Mouse (Mus musculus) neural tube, embryonic 14.5 days (tissue): Measurements from ENCODE around the gene Kl. TPM values are rescaled to one million over a fixed set of nuclear protein-coding genes. Genes with fewer than 3 reads are reported as not detected.

Experiments
- ATAC-seq: fragments of 200-750 bp; cut with Nextera tagmentation; 2 replicates; pipeline ENCODE4 v1.8.0; 2017; ENCODE audit warnings: low read depth, mild to moderate bottlenecking, moderate TSS enrichment, moderate library complexity
- H3K27ac ChIP-seq: fragments of 300-500 bp; sonication (generic); 2 replicates; pipeline ENCODE4 v1.5.1; 2014; ENCODE audit warnings: low read depth, mild to moderate bottlenecking, control low read depth, low read length, moderate library complexity, mixed read lengths
- H3K27me3 ChIP-seq: fragments of 300-500 bp; sonication (generic); 2 replicates; pipeline ENCODE4 v1.6.1; 2014; ENCODE audit warnings: low read length; ENCODE audit not compliant: control insufficient read depth, insufficient read depth
- H3K36me3 ChIP-seq: fragments of 300-500 bp; sonication (generic); 2 replicates; pipeline ENCODE4 v1.6.1; 2014; ENCODE audit warnings: low read length, mixed read lengths; ENCODE audit not compliant: control insufficient read depth, insufficient read depth
- H3K4me1 ChIP-seq: fragments of 300-500 bp; sonication (generic); 2 replicates; pipeline ENCODE4 v1.6.1; 2014; ENCODE audit warnings: low read length; ENCODE audit not compliant: control insufficient read depth, insufficient read depth
- H3K4me2 ChIP-seq: fragments of 300-500 bp; sonication (generic); 2 replicates; pipeline ENCODE4 v1.6.1; 2014; ENCODE audit warnings: mild to moderate bottlenecking, low read depth, low read length, control low read depth
- H3K4me3 ChIP-seq: fragments of 300-500 bp; sonication (generic); 2 replicates; pipeline ENCODE4 v1.5.1; 2014; ENCODE audit warnings: low read depth, low read length, control low read depth, mixed read lengths
- H3K9ac ChIP-seq: fragments of 300-500 bp; sonication (generic); replicated peaks from 2 replicates; pipeline ENCODE4 v1.6.1; 2014; ENCODE audit warnings: low read depth, mild to moderate bottlenecking, control low read depth, low read length, mixed read lengths
- H3K9me3 ChIP-seq: fragments of 300-500 bp; sonication (generic); 2 replicates; pipeline ENCODE4 v1.6.1; 2016; ENCODE audit warnings: low read length; ENCODE audit not compliant: control insufficient read depth
- WGBS: fragments of 180-500 bp; shearing (Covaris S2); extraction: QIAGEN DNeasy Blood & Tissue Kit; methylation state at CpG from one replicate; pipeline ENCODE4 v1.1.7; 2014; 5-methylcytosine and 5-hydroxymethylcytosine counted together
- polyA plus RNA-seq: library from polyadenylated mRNA; unstranded; fragments of >200 nt; fragmentation: Nextera tagmentation; extraction: Ambion mirVana; gene quantifications from 2 replicates; pipeline ENCODE4 v1.2.1, GENCODE M21; 2014

The Kl gene
- polyA plus RNA-seq, 1 experiment from 2014 or later, result 1.5 TPM

GRCm38 (mm10) chr5:150919961-150920360, 32.4 kb upstream of the Kl start:
- Histone ChIP-seq H3K4me2 (no peak overlapping the region), H3K27ac (no peak overlapping the region), H3K4me3 (no peak overlapping the region), H3K9me3 (no peaks in the 10 kb centered on the region), H3K27me3 (no peaks in the 10 kb centered on the region), H3K9ac (no peak overlapping the region), H3K36me3 (no peaks in the 10 kb centered on the region), H3K4me1 (no peaks in the 10 kb centered on the region)
- WGBS, result 57% methylated on average over 2 of the region's 2 CpGs
- no peak for ATAC-seq

GRCm38 (mm10) chr5:150929406-150929805, 23.0 kb upstream of the Kl start:
- Histone ChIP-seq H3K27ac (no peak overlapping the region), H3K4me1 (no peaks in the 10 kb centered on the region), H3K4me3 (no peak overlapping the region), H3K9me3 (no peaks in the 10 kb centered on the region), H3K36me3 (no peaks in the 10 kb centered on the region), H3K4me2 (no peak overlapping the region), H3K27me3 (no peaks in the 10 kb centered on the region), H3K9ac (no peak overlapping the region)
- no peak for ATAC-seq
- WGBS, result 83% methylated on average over 2 of the region's 2 CpGs

- no peak overlapping the region for H3K4me2 ChIP-seq
- H3K27me3 ChIP-seq, result no peaks in the 10 kb centered on the region
- no peaks in the 10 kb centered on the region for H3K9me3 ChIP-seq
- WGBS, result 72% methylated on average over 2 of the region's 2 CpGs
- no peak overlapping the region for H3K27ac ChIP-seq
- no peaks in the 10 kb centered on the region for H3K4me1 ChIP-seq
- H3K36me3 ChIP-seq, result no peaks in the 10 kb centered on the region
- ATAC-seq, result no peak
- no peak overlapping the region for H3K4me3 ChIP-seq
- H3K9ac ChIP-seq, result no peak overlapping the region
These were observed 19.8 kb upstream of the Kl start for GRCm38 (mm10) chr5:150932596-150932995.

- Histone ChIP-seq H3K4me1 (no peaks in the 10 kb centered on the region), H3K9me3 (no peaks in the 10 kb centered on the region), H3K9ac (no peak overlapping the region), H3K4me3 (no peak overlapping the region), H3K4me2 (no peak overlapping the region), H3K36me3 (no peaks in the 10 kb centered on the region), H3K27ac (no peak overlapping the region), H3K27me3 (no peaks in the 10 kb centered on the region)
- no peak for ATAC-seq
- WGBS, result 42% methylated on average over 5 of the region's 5 CpGs
These were observed 16.2 kb upstream of the Kl start for GRCm38 (mm10) chr5:150936213-150936612.

DNA sequence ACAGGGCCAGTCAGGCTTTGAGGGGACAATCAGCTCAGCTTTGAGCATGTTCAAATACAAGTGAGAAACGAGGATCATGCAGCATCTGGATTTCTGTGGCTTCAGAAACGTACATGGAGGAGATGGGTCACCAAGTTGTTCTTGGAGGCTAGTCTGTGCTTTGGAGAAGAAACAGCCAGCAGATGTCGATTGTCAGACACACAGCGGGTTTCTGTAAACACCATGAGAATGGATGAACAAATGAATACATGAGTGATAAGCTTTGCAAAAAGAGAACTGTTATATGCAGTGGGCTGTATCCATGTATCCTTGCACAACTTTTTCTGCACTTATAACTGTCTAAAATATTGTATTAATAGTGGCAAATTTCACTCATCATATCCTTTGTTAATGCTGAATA, 15.6 kb upstream of the Kl start:
- Histone ChIP-seq H3K27me3 (no peaks in the 10 kb centered on the region), H3K4me3 (no peak overlapping the region), H3K27ac (no peak overlapping the region), H3K36me3 (no peaks in the 10 kb centered on the region), H3K9ac (no peak overlapping the region), H3K4me2 (no peak overlapping the region), H3K9me3 (no peaks in the 10 kb centered on the region), H3K4me1 (no peaks in the 10 kb centered on the region)
- ATAC-seq, result no peak
- 72% methylated on average over 4 of the region's 4 CpGs for WGBS

DNA sequence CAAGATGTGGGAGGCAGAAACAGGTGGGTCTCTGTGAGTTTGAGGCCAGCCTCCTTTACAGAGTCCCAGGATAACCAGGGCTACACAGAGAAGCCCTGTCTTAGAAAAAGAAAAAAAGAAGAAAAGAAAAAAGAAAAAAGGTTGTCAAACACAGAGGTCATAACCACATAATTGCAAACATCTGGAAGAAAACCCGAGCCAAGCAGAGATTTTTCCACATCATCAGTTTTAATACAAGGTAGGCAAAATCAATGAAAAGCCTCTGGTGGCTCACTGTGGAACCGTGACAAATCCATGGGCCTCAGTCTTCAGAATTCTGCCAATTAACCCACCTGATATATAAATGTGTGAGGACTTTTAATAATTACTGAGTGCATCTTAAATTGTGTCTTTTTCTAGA, 14.9 kb upstream of the Kl start:
- Histone ChIP-seq H3K4me1 (no peaks in the 10 kb centered on the region), H3K4me3 (no peak overlapping the region), H3K9ac (no peak overlapping the region), H3K4me2 (no peak overlapping the region), H3K27ac (no peak overlapping the region), H3K36me3 (no peaks in the 10 kb centered on the region), H3K27me3 (no peaks in the 10 kb centered on the region), H3K9me3 (no peaks in the 10 kb centered on the region)
- no peak for ATAC-seq
- 46% methylated on average over 2 of the region's 2 CpGs for WGBS

DNA sequence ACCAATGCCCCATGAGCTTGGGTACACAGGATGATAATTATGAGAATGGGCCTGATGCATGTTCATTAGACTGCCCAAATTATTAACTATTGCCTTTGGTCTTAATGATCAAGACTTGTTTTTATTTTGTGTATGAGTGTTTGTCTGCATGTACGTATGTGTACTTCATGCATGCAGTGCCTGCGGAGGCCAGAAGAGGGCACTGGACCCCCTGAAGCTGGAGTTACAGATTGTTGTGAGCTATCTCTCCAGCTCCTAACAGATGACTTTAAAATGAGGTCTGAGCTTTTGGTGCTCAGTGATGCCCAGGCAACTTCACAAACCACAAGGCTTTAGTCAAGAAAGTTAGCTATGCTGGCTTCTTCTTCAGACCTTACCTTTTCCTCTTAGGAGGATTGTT, 6.8 kb upstream of the Kl start:
- Histone ChIP-seq H3K9me3 (no peaks in the 10 kb centered on the region), H3K4me2 (no peak overlapping the region), H3K4me1 (no peaks in the 10 kb centered on the region), H3K27me3 (no peaks in the 10 kb centered on the region), H3K27ac (no peak overlapping the region), H3K4me3 (no peak overlapping the region), H3K9ac (no peak overlapping the region), H3K36me3 (no peaks in the 10 kb centered on the region)
- 99% methylated on average over 2 of the region's 2 CpGs for WGBS
- ATAC-seq, result no peak

- ATAC-seq, result no peak
- Histone ChIP-seq H3K27me3 (peaks cover 20% of the 10 kb centered on the region; the same call in 1 of the 2 replicates), H3K4me2 (no peak overlapping the region), H3K4me1 (no peaks in the 10 kb centered on the region), H3K27ac (no peak overlapping the region), H3K9me3 (no peaks in the 10 kb centered on the region), H3K4me3 (no peak overlapping the region), H3K9ac (no peak overlapping the region), H3K36me3 (no peaks in the 10 kb centered on the region)
- WGBS, result 92% methylated on average over 3 of the region's 3 CpGs
These were observed 3.3 kb upstream of the Kl start for GRCm38 (mm10) chr5:150949131-150949530.

DNA sequence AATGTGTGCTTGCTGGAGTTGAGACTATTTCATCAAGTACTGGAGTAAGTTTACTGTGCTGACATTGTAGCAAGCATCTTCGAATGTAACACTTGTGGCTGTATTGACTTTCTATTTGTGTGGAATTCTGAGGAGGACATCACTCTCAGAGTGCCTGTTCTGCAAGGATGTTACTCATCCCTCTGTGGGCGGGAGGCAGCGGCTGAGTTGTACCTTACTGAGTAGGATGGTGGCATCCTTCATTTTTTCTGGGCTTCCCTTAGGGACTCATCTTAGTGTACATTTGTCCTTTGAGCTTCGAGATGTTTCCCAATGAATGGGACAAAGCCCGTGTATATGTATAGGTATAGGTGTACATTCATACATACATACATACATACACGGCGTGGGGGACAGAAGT, 1.1 kb upstream of the Kl start:
- peaks cover 20% of the 10 kb centered on the region for H3K27me3 ChIP-seq
- no peak overlapping the region for H3K27ac ChIP-seq
- no peak for ATAC-seq
- no peaks in the 10 kb centered on the region for H3K9me3 ChIP-seq
- WGBS, result 92% methylated on average over 7 of the region's 7 CpGs
- H3K36me3 ChIP-seq, result no peaks in the 10 kb centered on the region
- no peak overlapping the region for H3K9ac ChIP-seq
- H3K4me1 ChIP-seq, result no peaks in the 10 kb centered on the region
- H3K4me3 ChIP-seq, result no peak overlapping the region
- no peak overlapping the region for H3K4me2 ChIP-seq
